Mouse (Mus musculus) megakaryocyte-erythroid progenitor cell, adult 5-6 weeks (primary cell): ENCODE measurements around the gene Nol12. TPM values are rescaled to one million over a fixed set of nuclear protein-coding genes. Genes with fewer than 3 reads are reported as not detected.

Experiments used
- ATAC-seq: replicated peaks from 2 replicates; pipeline ENCODE4 v1.8.0; 2016; ENCODE audit warnings: mild to moderate bottlenecking, inconsistent platforms; ENCODE audit not compliant: severe bottlenecking, poor library complexity, low FRiP score, low TSS enrichment
- total RNA-seq, 2 experiments: library from RNA; stranded (forward) in 1 of 2; stranded (reverse) in 1 of 2; fragments of 200-1000, 215-1000 nt in 1 of 2; fragments of >200 nt in 1 of 2; fragmentation: Nextera tagmentation in 1 of 2; gene quantifications; 2 replicates each; pipeline ENCODE4 v1.2.3; 2014 to 2017

Nol12 gene
- total RNA-seq, 2 experiments from 2014 or later = 31.6 to 56.7 TPM

DNA sequence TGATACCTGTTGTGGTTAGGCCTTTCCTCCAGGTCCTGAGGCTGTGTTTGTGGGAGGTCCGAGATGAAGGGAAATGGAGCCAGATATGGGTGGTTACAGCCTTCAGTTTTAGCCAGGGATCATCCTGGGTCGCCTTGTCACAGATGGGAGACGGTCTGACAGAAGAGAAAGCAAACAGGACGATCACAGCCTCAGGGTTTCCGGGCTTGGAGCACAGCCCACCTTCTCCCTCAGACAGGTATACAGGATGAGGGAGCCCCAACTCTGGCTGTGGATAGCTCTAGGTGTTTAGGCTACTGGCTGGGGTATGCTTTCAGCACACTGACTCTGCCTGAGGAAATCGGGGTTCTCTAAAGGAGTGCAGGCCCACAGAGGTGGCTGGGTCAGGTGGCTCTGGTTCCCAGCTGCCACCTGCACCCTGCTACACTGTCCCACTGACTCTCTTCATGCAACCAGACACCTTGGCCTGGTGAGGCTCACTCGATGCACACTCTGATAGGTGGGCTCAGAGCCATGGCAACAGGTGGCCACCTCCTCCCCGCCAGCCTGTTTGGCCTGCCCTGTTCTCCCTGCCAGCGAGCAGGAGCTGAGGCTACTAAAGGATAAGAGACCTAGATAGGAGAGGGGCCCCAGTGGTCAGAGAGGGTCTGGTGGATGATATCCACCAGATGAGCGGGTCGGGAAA is 51.9 kb downstream of the Nol12 start:
- ATAC-seq = no peak

- no peak for ATAC-seq
Measured at GRCm38 (mm10) chr15:78988499-78988971, 53.8 kb downstream of the Nol12 start.

DNA sequence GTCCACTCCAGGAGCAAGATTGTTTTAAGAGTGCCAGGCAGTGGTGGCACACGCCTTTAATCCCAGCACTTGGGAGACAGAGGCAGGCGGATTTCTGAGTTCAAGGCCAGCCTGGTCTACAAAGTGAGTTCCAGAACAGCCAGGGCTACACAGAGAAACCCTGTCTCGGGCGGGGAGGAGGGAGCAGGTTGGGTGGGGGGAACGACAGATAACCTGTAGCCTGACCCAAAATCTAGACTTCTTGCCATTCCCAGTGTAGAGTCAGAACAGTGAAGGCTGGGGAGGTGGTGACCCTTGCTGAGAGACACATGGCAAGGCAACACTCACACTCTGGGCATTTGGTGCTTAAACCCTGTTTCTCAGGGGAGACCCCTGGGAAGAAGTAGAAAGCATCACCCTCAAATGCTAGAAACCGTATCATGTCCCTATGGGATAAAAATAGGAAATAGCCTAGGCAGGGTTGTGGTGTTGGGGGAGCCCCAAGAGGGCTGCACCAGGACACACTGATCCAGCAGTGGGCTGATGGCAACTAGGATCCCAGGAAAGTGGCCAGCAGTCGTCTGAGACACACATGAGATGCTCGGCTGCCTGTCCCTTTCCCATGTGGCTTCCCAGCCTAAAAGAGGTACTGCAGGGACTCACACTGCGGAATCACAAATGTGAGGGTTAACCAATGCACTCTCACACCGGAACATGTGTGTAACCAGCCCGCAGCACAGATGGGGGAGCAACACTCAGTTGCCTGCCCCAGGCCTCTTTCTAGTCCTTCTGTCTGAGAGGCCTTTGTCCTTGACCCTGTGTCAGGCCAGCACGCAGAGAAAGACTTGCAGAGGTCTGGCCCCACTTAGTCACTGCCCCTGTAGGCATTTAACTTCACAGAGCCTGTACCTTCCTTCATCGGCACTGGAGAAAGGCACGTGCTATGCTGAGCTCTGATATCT is 54.7 kb downstream of the Nol12 start:
- ATAC-seq = no peak

GRCm38 (mm10) chr15:78990093-78990463 is 55.3 kb downstream of the Nol12 start:
- ATAC-seq = no peak

DNA sequence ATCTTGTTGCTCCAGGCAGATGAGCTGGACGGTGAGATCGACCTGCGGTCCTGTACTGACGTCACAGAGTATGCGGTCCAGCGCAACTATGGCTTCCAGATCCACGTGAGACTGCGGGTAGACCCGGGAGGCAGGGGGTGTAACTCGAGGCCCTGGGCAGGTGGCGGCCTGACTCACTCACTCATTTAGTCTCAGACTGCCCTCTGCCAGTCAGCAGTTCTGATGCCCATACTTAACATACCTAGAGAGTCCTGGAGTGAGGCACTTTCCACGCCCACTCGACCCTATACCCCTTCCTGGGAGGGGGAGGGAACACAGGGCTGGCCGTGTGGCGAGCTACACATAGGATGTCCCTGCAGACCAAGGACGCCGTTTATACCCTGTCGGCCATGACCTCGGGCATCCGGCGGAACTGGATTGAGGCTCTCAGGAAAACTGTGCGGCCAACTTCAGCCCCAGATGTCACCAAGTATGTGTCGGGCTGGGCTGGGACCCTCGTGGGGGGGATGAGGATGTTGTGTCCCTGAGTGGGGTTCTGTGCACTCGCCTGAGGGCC is 56.3 kb downstream of the Nol12 start:
- no peak for ATAC-seq

DNA sequence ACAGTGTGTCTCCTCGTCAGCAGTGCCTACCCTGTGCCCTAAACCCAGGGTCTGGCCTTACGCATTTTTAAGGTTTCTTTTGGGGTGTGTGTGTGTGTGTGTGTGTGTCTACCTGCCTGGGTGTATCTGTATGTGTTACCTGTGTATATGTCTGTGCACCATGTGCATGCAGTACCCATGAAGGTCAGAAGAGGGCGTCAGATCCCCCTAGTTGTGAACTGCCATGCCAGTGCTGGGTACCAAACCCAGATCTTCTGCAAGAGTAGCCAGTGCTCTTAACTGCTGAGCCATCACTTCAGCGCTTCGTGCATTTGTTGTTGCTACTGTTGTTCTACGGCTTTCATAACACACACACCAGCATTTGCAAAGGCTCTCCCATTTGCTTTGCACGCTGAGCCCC is 57.5 kb downstream of the Nol12 start:
- ATAC-seq = no peak

- no peak for ATAC-seq
Measured at GRCm38 (mm10) chr15:78992925-78993324, 58.2 kb downstream of the Nol12 start.

Other genes starting within 250 kb of the Nol12 start
- not detected in 2 replicates for gene Elfn2, start 216.2 kb upstream of the Nol12 start, total RNA-seq (2014; fragmentation: Nextera tagmentation)
- not detected in 2 replicates for gene Elfn2, start 216.2 kb upstream of the Nol12 start, total RNA-seq (2017)
- 15.0 and 21.8 TPM in 2 replicates for gene Mfng, start 161.5 kb upstream of the Nol12 start, total RNA-seq (2014; fragmentation: Nextera tagmentation)
- gene Mfng, start 161.5 kb upstream of the Nol12 start, total RNA-seq (2017) = 4.6 and 5.1 TPM in 2 replicates
- 0.42 TPM in 1 of 2 replicates, not detected in the other for gene Card10, start 131.9 kb upstream of the Nol12 start, total RNA-seq (2014; fragmentation: Nextera tagmentation)
- gene Card10, start 131.9 kb upstream of the Nol12 start, total RNA-seq (2017) = not detected in 2 replicates
- 0.77 TPM in 1 of 2 replicates, not detected in the other for gene Cdc42ep1, start 92.3 kb upstream of the Nol12 start, total RNA-seq (2014; fragmentation: Nextera tagmentation)
- gene Cdc42ep1, start 92.3 kb upstream of the Nol12 start, total RNA-seq (2017) = not detected in 2 replicates
- not detected in 2 replicates for gene Lgals2, start 79.4 kb upstream of the Nol12 start, total RNA-seq (2014; fragmentation: Nextera tagmentation)
- gene Lgals2, start 79.4 kb upstream of the Nol12 start, total RNA-seq (2017) = not detected in 2 replicates
- gene Gga1, start 57.7 kb upstream of the Nol12 start, total RNA-seq (2014; fragmentation: Nextera tagmentation) = 30.0 and 47.6 TPM in 2 replicates
- gene Gga1, start 57.7 kb upstream of the Nol12 start, total RNA-seq (2017) = 7.8 and 10.9 TPM in 2 replicates
- not detected in 2 replicates for gene Gm49510, start 35.3 kb upstream of the Nol12 start, total RNA-seq (2014; fragmentation: Nextera tagmentation)
- 2.6 TPM in 1 of 2 replicates, not detected in the other for gene Gm49510, start 35.3 kb upstream of the Nol12 start, total RNA-seq (2017)
- gene Sh3bp1, start 35.2 kb upstream of the Nol12 start, total RNA-seq (2014; fragmentation: Nextera tagmentation) = 31.8 and 53.7 TPM in 2 replicates
- gene Sh3bp1, start 35.2 kb upstream of the Nol12 start, total RNA-seq (2017) = 11.4 and 11.6 TPM in 2 replicates
- 12.7 and 22.5 TPM in 2 replicates for gene Pdxp, start 21.0 kb upstream of the Nol12 start, total RNA-seq (2014; fragmentation: Nextera tagmentation)
- gene Pdxp, start 21.0 kb upstream of the Nol12 start, total RNA-seq (2017) = 6.6 and 6.9 TPM in 2 replicates
- gene Lgals1, start 8.2 kb upstream of the Nol12 start, total RNA-seq (2014; fragmentation: Nextera tagmentation) = 54.9 and 83.9 TPM in 2 replicates
- 91.1 and 98.2 TPM in 2 replicates for gene Lgals1, start 8.2 kb upstream of the Nol12 start, total RNA-seq (2017)
- gene Triobp, start 12.8 kb downstream of the Nol12 start, total RNA-seq (2014; fragmentation: Nextera tagmentation) = 29.1 and 33.9 TPM in 2 replicates
- 11.2 and 12.5 TPM in 2 replicates for gene Triobp, start 12.8 kb downstream of the Nol12 start, total RNA-seq (2017)
- gene H1f0, start 93.5 kb downstream of the Nol12 start, total RNA-seq (2014; fragmentation: Nextera tagmentation) = 19.0 and 23.7 TPM in 2 replicates
- 27.0 and 47.0 TPM in 2 replicates for gene H1f0, start 93.5 kb downstream of the Nol12 start, total RNA-seq (2017)
- 0.40 TPM in 1 of 2 replicates, not detected in the other for gene Galr3, start 107.0 kb downstream of the Nol12 start, total RNA-seq (2014; fragmentation: Nextera tagmentation)
- 0.56 TPM in 1 of 2 replicates, not detected in the other for gene Galr3, start 107.0 kb downstream of the Nol12 start, total RNA-seq (2017)
- gene Ankrd54, start 128.0 kb downstream of the Nol12 start, total RNA-seq (2014; fragmentation: Nextera tagmentation) = 24.4 and 44.2 TPM in 2 replicates
- 15.0 and 15.2 TPM in 2 replicates for gene Ankrd54, start 128.0 kb downstream of the Nol12 start, total RNA-seq (2017)
- 218 and 242 TPM in 2 replicates for gene Eif3l, start 140.2 kb downstream of the Nol12 start, total RNA-seq (2014; fragmentation: Nextera tagmentation)
- 216 and 264 TPM in 2 replicates for gene Eif3l, start 140.2 kb downstream of the Nol12 start, total RNA-seq (2017)
- 1.5 and 6.4 TPM in 2 replicates for gene Micall1, start 174.0 kb downstream of the Nol12 start, total RNA-seq (2014; fragmentation: Nextera tagmentation)
- gene Micall1, start 174.0 kb downstream of the Nol12 start, total RNA-seq (2017) = 0.57 and 2.5 TPM in 2 replicates
- 177 and 201 TPM in 2 replicates for gene Polr2f, start 206.1 kb downstream of the Nol12 start, total RNA-seq (2014; fragmentation: Nextera tagmentation)
- gene Polr2f, start 206.1 kb downstream of the Nol12 start, total RNA-seq (2017) = 96.2 and 109 TPM in 2 replicates
- gene 1700088E04Rik, start 206.3 kb downstream of the Nol12 start, total RNA-seq (2014; fragmentation: Nextera tagmentation) = not detected in 2 replicates
- not detected in 2 replicates for gene 1700088E04Rik, start 206.3 kb downstream of the Nol12 start, total RNA-seq (2017)
- not detected in 2 replicates for gene Sox10, start 230.3 kb downstream of the Nol12 start, total RNA-seq (2014; fragmentation: Nextera tagmentation)
- not detected in 2 replicates for gene Sox10, start 230.3 kb downstream of the Nol12 start, total RNA-seq (2017)